Mouse (Mus musculus) lung, postnatal 0 days (tissue): Measurements from ENCODE around the gene Grm8.

Experiments
- CTCF ChIP-seq: IDR thresholded peaks from 2 replicates; pipeline ENCODE4 v1.5.1; 2016; ENCODE audit warnings: antibody characterized with exemption, mild to moderate bottlenecking
- EP300 ChIP-seq: IDR thresholded peaks from 2 replicates; pipeline ENCODE4 v1.6.1; 2016; ENCODE audit warnings: antibody characterized with exemption, mild to moderate bottlenecking, control low read depth

DNA sequence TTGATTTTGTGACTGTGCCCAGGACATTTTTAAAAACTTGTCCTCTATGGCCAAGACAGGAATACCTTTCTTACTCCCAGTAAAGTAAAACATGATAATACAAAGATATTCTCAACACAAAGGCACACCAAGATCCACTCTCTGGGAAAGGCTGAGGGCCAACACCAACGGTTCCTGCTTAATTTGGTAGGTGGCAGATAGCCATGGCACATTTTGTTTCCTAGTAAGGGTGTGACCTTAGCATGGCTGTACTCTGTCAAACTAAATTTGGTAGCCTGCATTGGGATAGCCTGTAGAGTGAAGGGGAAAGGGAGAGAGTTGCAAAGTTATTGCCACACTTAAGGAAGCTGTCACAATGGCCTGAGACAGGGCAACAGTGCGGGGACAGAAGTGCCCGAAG, 128.0 kb downstream of the Grm8 start:
- TF ChIP-seq CTCF: no peak
- no peak for TF ChIP-seq EP300
